Mouse (Mus musculus) monocyte, adult 5-6 weeks (primary cell): ENCODE data around the gene Fzd4. TPM values are rescaled to one million over a fixed set of nuclear protein-coding genes. Genes with fewer than 3 reads are reported as not detected.

Experiments used
- ATAC-seq: fragments of 153-309, 156-312 bp; replicated peaks from 2 replicates; pipeline ENCODE4 v1.8.0; 2017; ENCODE audit warnings: mild to moderate bottlenecking; ENCODE audit not compliant: low TSS enrichment, insufficient number of reproducible peaks, severe bottlenecking, poor library complexity, low FRiP score
- total RNA-seq: library from RNA; stranded (forward); fragments of 200-1000, 200-491, 200-594 nt; gene quantifications from 3 replicates; pipeline ENCODE4 v1.2.3, GENCODE M21; 2017

Fzd4 gene
- total RNA-seq, 1 experiment from 2014 or later: 8.9 TPM

GRCm38 (mm10) chr7:89396386-89396785 is 7.8 kb upstream of the Fzd4 start:
- ATAC-seq: no peak

GRCm38 (mm10) chr7:89397837-89398534 is 6.2 kb upstream of the Fzd4 start:
- no peak for ATAC-seq

- ATAC-seq: no peak
These were observed 3.4 kb upstream of the Fzd4 start for GRCm38 (mm10) chr7:89400721-89401120.

- no peak for ATAC-seq
These were observed 2.9 kb upstream of the Fzd4 start for GRCm38 (mm10) chr7:89401136-89401858.

DNA sequence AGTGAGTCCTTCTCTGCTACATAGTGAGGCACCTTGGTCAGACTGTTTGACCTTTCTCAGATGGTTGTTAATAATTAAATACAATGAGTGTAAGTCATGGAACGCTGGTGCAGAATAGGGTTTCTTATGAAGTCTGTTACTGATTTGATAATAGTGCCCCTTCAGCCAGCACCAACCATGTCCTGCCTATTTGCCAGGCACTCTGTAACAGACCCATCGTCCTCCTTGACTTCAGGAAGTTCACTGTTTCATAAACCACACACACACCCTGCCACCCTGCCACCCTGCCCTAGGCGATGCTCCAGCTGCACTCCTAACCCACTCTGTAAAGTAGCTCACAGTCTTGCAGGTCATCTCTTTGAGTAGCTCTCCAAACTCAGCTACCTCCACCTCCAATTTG is 2.2 kb upstream of the Fzd4 start:
- ATAC-seq: no peak

DNA sequence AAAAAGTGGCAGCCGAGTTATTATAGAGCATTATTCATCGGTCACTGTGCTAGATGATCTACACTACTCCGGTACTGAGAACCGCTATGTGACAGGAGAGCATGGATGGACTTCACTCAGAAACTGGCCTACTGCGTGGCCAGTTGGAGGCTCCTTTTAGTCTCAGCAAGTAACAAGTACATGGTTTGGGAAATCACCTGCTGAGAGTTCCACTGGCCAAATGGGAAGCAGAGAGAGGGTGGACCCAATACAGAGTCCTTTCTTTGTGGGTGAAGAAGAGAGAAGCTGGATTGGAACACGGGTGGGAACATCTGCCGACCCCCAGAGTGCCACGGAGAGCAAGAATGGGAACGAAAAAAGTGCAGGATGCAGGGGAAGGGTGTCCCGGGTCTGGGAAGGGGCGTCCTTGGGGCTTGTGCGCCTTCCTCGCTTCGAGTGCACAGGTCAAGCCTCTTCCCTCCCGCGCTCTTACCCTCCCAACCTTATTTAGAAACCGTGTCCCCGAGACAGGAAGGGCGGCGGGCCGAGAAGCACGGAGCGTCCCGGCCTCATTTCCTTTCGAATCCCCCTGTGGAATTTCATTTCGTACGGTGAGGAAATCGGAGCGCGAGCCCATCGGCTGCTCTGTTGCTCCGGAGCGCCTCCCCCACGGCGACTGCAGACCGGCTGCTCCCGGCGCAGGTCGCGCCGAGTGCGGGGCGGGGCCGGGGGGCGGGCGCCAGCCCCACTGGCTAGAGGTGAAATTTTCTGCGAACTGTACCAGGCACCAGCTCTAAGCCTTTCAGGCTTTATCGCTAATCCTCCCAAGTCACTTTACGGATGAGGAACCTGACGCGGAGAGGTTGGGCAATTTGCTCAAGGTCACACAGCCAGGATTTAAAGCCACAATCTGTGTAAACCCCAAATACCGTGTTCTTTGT is 842 bp upstream of the Fzd4 start:
- ATAC-seq: peak; percentile 32; the same call in 1 of the 2 replicates

GRCm38 (mm10) chr7:89404734-89405440 is 732 bp downstream of the Fzd4 start:
- ATAC-seq: no peak

DNA sequence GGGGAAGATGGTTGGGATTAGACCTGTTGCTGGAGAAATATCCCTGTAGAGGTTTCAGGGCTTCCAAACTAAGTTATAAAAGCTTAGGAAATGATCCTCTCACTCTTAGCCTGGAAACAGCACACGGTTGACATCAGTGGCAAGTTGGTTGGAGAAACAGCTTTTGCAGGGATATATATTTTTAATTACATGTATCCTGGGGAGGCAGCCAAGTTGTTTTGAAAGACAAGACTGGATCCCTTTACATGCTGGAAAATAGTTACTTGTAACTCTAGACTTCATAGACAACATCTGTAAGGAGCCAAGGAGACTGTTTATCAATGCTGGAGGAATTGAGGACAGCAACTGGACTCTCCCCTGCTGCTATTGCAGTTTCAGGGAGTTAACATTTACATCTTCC is 1.9 kb downstream of the Fzd4 start:
- no peak for ATAC-seq

DNA sequence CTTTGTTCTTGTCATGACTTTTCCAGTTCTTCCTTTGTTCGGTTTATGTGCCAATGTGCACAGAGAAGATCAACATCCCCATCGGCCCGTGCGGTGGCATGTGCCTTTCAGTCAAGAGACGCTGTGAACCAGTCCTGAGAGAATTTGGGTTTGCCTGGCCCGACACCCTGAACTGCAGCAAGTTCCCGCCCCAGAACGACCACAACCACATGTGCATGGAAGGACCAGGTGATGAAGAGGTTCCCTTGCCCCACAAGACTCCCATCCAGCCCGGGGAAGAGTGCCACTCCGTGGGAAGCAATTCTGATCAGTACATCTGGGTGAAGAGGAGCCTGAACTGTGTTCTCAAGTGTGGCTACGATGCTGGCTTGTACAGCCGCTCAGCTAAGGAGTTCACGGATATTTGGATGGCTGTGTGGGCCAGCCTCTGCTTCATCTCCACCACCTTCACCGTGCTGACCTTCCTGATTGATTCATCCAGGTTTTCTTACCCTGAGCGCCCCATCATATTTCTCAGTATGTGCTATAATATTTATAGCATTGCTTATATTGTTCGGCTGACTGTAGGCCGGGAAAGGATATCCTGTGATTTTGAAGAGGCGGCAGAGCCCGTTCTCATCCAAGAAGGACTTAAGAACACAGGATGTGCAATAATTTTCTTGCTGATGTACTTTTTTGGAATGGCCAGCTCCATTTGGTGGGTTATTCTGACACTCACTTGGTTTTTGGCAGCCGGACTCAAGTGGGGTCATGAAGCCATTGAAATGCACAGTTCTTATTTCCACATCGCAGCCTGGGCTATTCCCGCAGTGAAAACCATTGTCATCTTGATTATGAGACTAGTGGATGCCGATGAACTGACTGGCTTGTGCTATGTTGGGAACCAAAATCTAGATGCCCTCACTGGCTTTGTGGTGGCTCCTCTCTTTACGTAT is 3.1 kb downstream of the Fzd4 start:
- no peak for ATAC-seq

- ATAC-seq: no peak
These were observed 6.1 kb downstream of the Fzd4 start for GRCm38 (mm10) chr7:89410294-89410693.

DNA sequence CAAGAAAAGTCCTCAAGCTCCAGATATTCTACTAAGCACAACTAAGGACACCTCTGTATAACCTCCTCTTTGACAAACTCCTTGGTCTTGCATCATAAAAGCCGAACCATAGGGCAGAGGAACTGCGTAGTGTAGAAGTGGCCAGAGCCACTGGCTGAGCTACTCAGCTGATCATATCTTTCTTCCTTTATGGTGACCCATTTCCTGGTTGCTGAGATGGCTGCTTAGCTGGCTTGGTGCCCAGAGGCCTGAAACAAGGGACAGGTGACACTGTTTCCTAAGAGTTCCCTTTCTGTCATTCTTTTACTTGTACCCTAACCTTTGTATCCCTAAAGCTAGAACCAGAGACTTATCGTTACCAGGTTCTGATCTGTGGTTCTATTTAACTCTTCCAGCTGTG is 7.2 kb downstream of the Fzd4 start:
- peak; percentile 57 for ATAC-seq

DNA sequence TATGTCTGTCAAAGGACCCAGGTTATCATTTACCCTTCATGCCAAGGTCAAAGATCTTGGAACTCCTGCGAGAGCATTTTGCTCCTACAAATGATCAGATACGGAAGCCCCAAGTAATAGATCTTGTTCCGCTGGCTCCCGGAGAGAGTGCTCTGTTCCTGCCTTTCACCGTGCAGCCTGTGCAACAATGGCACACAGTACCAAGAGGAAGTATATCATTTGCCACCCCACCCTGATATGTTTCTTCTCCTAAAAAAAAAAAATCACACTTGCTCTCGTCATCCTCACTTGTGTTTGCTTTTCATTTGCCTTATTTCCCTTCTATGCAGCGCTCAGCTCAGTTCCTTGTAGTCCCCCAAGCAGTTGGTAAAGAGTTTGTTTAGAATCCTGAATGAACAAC is 7.9 kb downstream of the Fzd4 start:
- ATAC-seq: peak; percentile 29; the same call in 1 of the 2 replicates

DNA sequence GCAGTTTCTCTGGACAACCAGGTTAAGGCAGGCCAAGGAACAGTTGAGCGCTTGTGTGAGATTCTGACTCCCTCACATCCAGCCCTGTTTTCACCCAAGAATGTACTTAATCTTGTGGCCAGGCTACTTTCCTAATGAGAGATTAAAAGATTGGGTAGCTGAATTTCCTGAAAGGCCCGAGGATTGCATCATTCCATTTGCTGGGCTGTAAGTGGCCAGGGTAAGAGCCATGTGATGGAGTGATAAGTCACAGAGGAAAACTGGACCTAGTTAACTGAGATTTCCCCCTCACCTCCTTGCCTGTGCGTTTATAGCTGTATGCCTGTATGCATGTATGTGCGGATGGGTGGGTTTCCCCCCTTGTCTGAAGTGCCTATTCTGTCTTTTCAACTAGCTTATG is 11.9 kb downstream of the Fzd4 start:
- no peak for ATAC-seq

DNA sequence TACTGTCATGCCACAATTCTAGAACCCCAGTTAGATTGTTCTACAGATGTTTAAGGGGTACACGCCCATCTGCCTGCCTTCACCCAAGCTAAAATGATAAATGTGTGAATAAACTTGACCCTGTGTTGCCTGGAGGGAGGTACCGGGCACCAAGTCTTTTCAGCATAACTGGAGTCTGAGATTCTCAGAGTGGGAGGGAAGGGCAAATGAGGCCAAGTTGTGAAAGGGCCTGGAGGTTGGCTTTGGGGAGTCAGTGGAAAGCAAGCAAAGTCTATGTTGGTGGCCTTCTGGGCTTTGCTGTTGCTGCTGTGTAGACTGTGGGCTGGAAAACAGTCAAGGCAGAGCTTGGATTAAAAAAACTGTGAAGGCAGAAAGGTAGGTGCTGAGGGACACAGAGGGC is 13.6 kb downstream of the Fzd4 start:
- ATAC-seq: no peak

DNA sequence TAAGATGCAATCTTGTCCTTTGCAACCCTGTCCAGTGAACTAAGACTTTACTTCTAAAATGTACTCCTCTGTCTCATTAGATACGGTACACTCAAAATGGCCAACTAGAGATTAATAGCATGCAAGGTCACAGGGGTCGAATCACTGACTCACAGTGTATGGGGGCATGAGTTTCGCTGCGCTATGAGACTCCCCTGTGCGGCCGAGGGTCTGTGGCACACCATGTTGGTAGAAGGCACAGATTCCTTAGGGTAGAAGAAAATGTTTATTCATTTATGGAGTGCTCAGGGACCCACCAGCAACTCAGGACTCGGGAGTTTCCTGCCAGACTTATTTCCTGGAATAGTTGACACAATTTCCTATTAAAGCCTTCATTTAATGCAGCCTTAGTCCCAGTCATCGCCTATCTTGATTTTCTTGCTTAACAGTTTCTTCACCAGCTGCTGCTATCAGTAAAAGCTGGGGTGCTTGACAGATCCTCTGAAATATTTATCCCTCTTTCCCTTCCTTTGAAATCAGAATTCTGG is 14.0 kb downstream of the Fzd4 start:
- ATAC-seq: no peak

DNA sequence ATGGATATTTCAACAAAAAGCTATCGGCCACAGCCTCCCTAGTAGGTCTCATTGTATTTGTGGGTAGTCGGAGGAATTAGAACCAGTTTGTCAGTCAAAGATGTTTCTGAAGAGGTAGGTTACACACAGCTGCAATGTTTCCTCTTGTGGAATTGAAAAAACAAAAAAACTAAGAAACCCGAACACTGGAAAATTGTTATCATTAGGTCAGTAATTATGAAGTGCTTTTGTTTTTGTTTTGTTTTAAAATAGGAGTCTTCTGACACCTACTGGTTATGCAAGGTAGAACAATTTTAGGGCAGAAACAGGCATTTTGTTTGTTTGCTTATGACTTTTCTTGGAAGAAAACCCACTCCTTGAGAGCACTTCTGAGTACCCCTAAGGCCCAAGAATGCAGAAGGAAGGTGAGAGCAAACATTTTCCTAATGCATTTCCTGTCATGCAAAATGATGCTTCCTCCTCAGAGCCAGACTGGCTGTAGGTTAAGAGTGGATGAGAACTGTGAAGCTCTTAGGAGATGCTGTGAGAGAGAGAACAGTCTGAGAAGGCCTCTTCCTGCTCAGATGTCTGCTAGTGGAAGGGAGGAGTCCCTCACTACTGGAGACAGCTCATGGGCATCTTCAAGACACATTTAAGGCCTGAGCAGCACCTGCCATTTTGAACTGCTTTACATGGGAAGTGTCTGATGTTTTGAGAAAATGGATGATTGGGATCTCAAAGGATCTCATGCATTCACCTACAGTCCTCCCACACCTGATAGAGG is 14.9 kb downstream of the Fzd4 start:
- no peak for ATAC-seq

DNA sequence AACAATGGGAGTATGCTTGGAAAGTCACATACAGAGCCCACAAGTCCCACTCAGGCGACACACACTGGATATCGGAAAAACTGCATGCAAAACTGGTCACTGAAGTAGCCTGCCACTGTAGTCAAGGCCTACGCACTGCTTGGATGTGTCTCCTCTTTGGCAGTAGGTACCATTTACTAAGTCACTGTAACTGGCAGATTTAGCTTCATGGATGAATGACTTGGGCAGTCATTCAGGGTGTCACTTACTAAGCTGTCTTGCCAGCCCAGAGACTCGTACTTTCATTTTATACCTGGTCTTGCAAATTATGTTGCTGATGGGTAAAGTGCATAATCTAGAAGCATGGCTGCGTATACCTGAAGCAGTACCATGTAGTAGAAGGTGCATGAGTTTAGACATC is 17.1 kb downstream of the Fzd4 start:
- ATAC-seq: no peak
